Mouse (Mus musculus) heart, embryonic 15.5 days (tissue): Measurements from ENCODE around the gene 9930022D16Rik. TPM values are rescaled to one million over a fixed set of nuclear protein-coding genes. Genes with fewer than 3 reads are reported as not detected.
A peak's percentile ranks its signal among the peaks of the same experiment; 100 is the strongest.

Experiments
- ATAC-seq: fragments of 200-750 bp; cut with Nextera tagmentation; replicated peaks from 2 replicates; pipeline ENCODE4 v1.8.0; 2017; ENCODE audit warnings: low read depth, moderate TSS enrichment; ENCODE audit not compliant: insufficient number of reproducible peaks, insufficient read depth, low FRiP score
- H3K27ac ChIP-seq: fragments of 300-500 bp; sonication (generic); 2 replicates; pipeline ENCODE4 v1.5.1; 2015; ENCODE audit warnings: mild to moderate bottlenecking, inconsistent platforms
- H3K27me3 ChIP-seq: fragments of 300-500 bp; sonication (generic); 2 replicates; pipeline ENCODE4 v1.6.1; 2015; ENCODE audit warnings: inconsistent platforms
- H3K36me3 ChIP-seq: fragments of 300-500 bp; sonication (generic); 2 replicates; pipeline ENCODE4 v1.6.1; 2015; ENCODE audit warnings: mild to moderate bottlenecking, inconsistent platforms
- H3K4me1 ChIP-seq: fragments of 300-500 bp; sonication (generic); replicated peaks from 2 replicates; pipeline ENCODE4 v1.6.1; 2015; ENCODE audit warnings: inconsistent platforms
- H3K4me2 ChIP-seq: fragments of 300-500 bp; sonication (generic); 2 replicates; pipeline ENCODE4 v1.6.1; 2015; ENCODE audit warnings: inconsistent platforms, mild to moderate bottlenecking, moderate library complexity
- H3K4me3 ChIP-seq: fragments of 300-500 bp; sonication (generic); 2 replicates; pipeline ENCODE4 v1.5.1; 2015; ENCODE audit warnings: mild to moderate bottlenecking, inconsistent platforms
- H3K9ac ChIP-seq: fragments of 300-500 bp; sonication (generic); 2 replicates; pipeline ENCODE4 v1.6.1; 2015; ENCODE audit warnings: mild to moderate bottlenecking, inconsistent platforms
- H3K9me3 ChIP-seq: fragments of 300-500 bp; sonication (generic); replicated peaks from 2 replicates; pipeline ENCODE4 v1.6.1; 2016; ENCODE audit warnings: inconsistent platforms
- WGBS: fragments of 180-500 bp; shearing (Covaris S2); methylation state at CpG from one replicate; pipeline ENCODE4 v1.1.7; 2015; ENCODE audit warnings: mixed read lengths; 5-methylcytosine and 5-hydroxymethylcytosine counted together
- polyA plus RNA-seq: library from polyadenylated mRNA; unstranded; fragments of >200 nt; fragmentation: Nextera tagmentation; extraction: Ambion mirVana; gene quantifications from 2 replicates; pipeline ENCODE4 v1.2.1, GENCODE M21; 2015

The 9930022D16Rik gene
- polyA plus RNA-seq, 1 experiment from 2014 or later, result not detected

GRCm38 (mm10) chr11:109436889-109437288 lies 23.2 kb downstream of the 9930022D16Rik start:
- no peak for ATAC-seq
- Histone ChIP-seq H3K4me3 (no peak overlapping the region), H3K36me3 (peaks cover 33% of the 10 kb centered on the region), H3K4me1 (peaks cover 19% of the 10 kb centered on the region), H3K9me3 (no peaks in the 10 kb centered on the region), H3K27me3 (no peaks in the 10 kb centered on the region), H3K9ac (no peak overlapping the region), H3K4me2 (no peak overlapping the region), H3K27ac (no peak overlapping the region)
- WGBS, result 54% methylated on average over 8 of the region's 8 CpGs

- peak overlapping the region; percentile 69 for H3K4me3 ChIP-seq
- ATAC-seq, result 0 out of 2 replicates have a peak, but pooled peaks have one; percentile 10
- WGBS, result 12% methylated on average over 5 of the region's 5 CpGs
Measured at GRCm38 (mm10) chr11:109439209-109439608, 25.5 kb downstream of the 9930022D16Rik start.

GRCm38 (mm10) chr11:109439829-109440340 lies 26.2 kb downstream of the 9930022D16Rik start:
- H3K9ac ChIP-seq, result peak overlapping the region; percentile 73
- WGBS, result 1% methylated on average over 32 of the region's 32 CpGs
- peaks cover 19% of the 10 kb centered on the region for H3K4me1 ChIP-seq
- ATAC-seq, result peak; percentile 82
- H3K9me3 ChIP-seq, result no peaks in the 10 kb centered on the region
- peak overlapping the region; percentile 69 for H3K27ac ChIP-seq
- H3K4me2 ChIP-seq, result peak overlapping the region; percentile 95
- H3K4me3 ChIP-seq, result peak overlapping the region; percentile 69
- peaks cover 21% of the 10 kb centered on the region for H3K36me3 ChIP-seq
- H3K27me3 ChIP-seq, result no peaks in the 10 kb centered on the region

More at GRCm38 (mm10) chr11:109439209-109439608, 25.5 kb downstream of the 9930022D16Rik start:
- Histone ChIP-seq H3K27ac (peak overlapping the region; percentile 69), H3K9ac (peak overlapping the region; percentile 73; the same call in 1 of the 2 replicates), H3K4me1 (peaks cover 19% of the 10 kb centered on the region), H3K9me3 (no peaks in the 10 kb centered on the region), H3K27me3 (no peaks in the 10 kb centered on the region), H3K36me3 (peaks cover 27% of the 10 kb centered on the region), H3K4me2 (peak overlapping the region; percentile 95)

DNA sequence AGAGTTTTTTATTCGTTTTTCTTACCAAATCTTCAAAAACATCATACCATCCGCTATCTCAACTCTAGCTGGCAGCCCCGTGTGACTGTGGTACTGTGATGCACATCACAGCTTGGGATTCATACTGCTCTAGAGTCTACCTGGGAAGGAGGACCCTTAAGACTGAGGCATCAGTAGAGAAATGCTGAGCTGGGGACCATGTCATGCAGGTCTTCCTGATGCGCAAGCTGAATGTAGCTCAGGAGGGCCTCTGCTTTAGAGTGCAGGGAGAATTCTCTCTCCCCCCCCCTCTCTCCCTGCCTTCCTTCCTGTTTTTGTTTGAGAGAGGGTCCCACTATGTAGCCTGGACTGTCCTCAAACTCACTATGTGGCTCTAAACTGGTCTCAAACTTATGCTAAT lies 26.9 kb downstream of the 9930022D16Rik start:
- no peak overlapping the region for H3K27ac ChIP-seq
- H3K9me3 ChIP-seq, result no peaks in the 10 kb centered on the region
- H3K4me3 ChIP-seq, result peak overlapping the region; percentile 69
- H3K4me1 ChIP-seq, result peaks cover 19% of the 10 kb centered on the region
- ATAC-seq, result no peak
- peak overlapping the region; percentile 95 for H3K4me2 ChIP-seq
- H3K36me3 ChIP-seq, result peaks cover 13% of the 10 kb centered on the region; the same call in 1 of the 2 replicates
- H3K9ac ChIP-seq, result 0 out of 2 replicates have a peak overlapping the region, but pooled peaks have one; percentile 73
- 59% methylated on average over 4 of the region's 4 CpGs for WGBS
- H3K27me3 ChIP-seq, result no peaks in the 10 kb centered on the region

- Histone ChIP-seq H3K9me3 (no peaks in the 10 kb centered on the region), H3K27ac (no peak overlapping the region), H3K36me3 (0 out of 2 replicates have a peak, but pooled peaks cover 10% of the 10 kb centered on the region), H3K9ac (no peak overlapping the region), H3K4me1 (peaks cover 19% of the 10 kb centered on the region), H3K4me2 (no peak overlapping the region; the same call in 1 of the 2 replicates), H3K4me3 (no peak overlapping the region), H3K27me3 (no peaks in the 10 kb centered on the region)
- 61% methylated on average over 3 of the region's 3 CpGs for WGBS
- no peak for ATAC-seq
Measured at GRCm38 (mm10) chr11:109441119-109441518, 27.4 kb downstream of the 9930022D16Rik start.

GRCm38 (mm10) chr11:109442166-109442730 lies 28.5 kb downstream of the 9930022D16Rik start:
- H3K4me3 ChIP-seq, result no peak overlapping the region
- H3K9me3 ChIP-seq, result no peaks in the 10 kb centered on the region
- ATAC-seq, result no peak
- H3K36me3 ChIP-seq, result 0 out of 2 replicates have a peak, but pooled peaks cover 2% of the 10 kb centered on the region
- H3K27ac ChIP-seq, result no peak overlapping the region
- H3K9ac ChIP-seq, result no peak overlapping the region
- no peak overlapping the region for H3K4me2 ChIP-seq
- 48% methylated on average over 5 of the region's 5 CpGs for whole genome bisulfite sequencing
- H3K27me3 ChIP-seq, result no peaks in the 10 kb centered on the region
- H3K4me1 ChIP-seq, result peaks cover 19% of the 10 kb centered on the region

- Histone ChIP-seq H3K4me3 (no peak overlapping the region), H3K4me2 (no peak overlapping the region), H3K9ac (no peak overlapping the region), H3K27me3 (no peaks in the 10 kb centered on the region), H3K4me1 (peaks cover 19% of the 10 kb centered on the region), H3K9me3 (no peaks in the 10 kb centered on the region), H3K36me3 (no peaks in the 10 kb centered on the region), H3K27ac (no peak overlapping the region)
- WGBS, result 86% methylated on average over 8 of the region's 8 CpGs
- ATAC-seq, result no peak
Measured at GRCm38 (mm10) chr11:109443468-109444263, 29.9 kb downstream of the 9930022D16Rik start.

DNA sequence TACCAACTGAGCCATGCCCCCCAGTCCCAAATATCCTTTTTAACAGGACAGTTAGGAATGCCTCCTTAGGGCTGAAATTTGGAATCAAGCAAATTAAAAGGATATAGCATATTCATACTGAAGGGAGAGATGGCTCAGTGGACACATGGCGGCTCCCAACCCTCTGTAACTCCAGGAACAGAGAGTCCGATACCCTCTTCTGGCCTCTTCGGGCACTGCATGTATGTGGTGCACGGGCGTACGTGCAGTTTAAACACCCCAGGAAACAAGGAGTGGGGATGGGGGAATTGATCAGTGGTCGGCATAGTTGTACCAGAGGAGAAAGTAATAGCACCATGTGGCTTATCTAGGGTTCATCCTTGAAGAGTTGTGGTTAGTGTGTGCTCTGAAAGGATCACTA lies 30.9 kb downstream of the 9930022D16Rik start:
- Histone ChIP-seq H3K27ac (no peak overlapping the region), H3K36me3 (no peaks in the 10 kb centered on the region), H3K4me3 (no peak overlapping the region), H3K4me1 (peaks cover 12% of the 10 kb centered on the region), H3K9me3 (no peaks in the 10 kb centered on the region), H3K4me2 (no peak overlapping the region), H3K27me3 (no peaks in the 10 kb centered on the region), H3K9ac (no peak overlapping the region)
- WGBS, result 66% methylated on average over 7 of the region's 7 CpGs
- no peak for ATAC-seq

- WGBS, result 44% methylated on average over 13 of the region's 13 CpGs
Measured at GRCm38 (mm10) chr11:109445438-109446035, 31.8 kb downstream of the 9930022D16Rik start.

DNA sequence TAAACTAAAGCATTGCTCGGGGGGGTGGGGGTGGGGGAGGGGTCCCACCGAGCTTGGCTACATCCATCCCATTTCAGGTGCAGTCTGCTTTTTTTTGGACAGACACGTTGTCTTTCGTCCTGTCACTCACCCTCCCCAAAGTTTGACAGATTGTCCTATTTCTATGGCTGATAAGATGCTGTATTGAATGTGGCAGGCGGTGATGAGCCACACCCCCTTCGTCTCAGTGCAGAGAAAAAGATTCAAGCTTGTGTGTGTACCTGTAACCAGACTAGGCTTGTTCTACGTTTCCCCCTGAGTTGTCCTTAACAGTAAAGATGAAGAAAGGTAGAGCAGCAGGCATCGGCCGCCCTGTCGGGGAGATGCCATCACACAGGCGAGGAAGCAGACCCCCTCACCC lies 37.5 kb downstream of the 9930022D16Rik start:
- no peaks in the 10 kb centered on the region for H3K9me3 ChIP-seq
- peaks cover 10% of the 10 kb centered on the region; the same call in 1 of the 2 replicates for H3K36me3 ChIP-seq
- H3K4me3 ChIP-seq, result no peak overlapping the region
- no peak overlapping the region for H3K9ac ChIP-seq
- WGBS, result 81% methylated on average over 11 of the region's 11 CpGs
- no peak overlapping the region for H3K4me2 ChIP-seq
- no peaks in the 10 kb centered on the region for H3K27me3 ChIP-seq
- no peak overlapping the region for H3K27ac ChIP-seq
- H3K4me1 ChIP-seq, result no peaks in the 10 kb centered on the region
- ATAC-seq, result no peak

More at GRCm38 (mm10) chr11:109445438-109446035, 31.8 kb downstream of the 9930022D16Rik start:
- no peak overlapping the region for H3K4me3 ChIP-seq
- H3K36me3 ChIP-seq, result no peaks in the 10 kb centered on the region
- no peak overlapping the region for H3K4me2 ChIP-seq
- no peak overlapping the region for H3K9ac ChIP-seq
- H3K9me3 ChIP-seq, result no peaks in the 10 kb centered on the region
- no peaks in the 10 kb centered on the region for H3K27me3 ChIP-seq
- H3K4me1 ChIP-seq, result peaks cover 3% of the 10 kb centered on the region
- H3K27ac ChIP-seq, result no peak overlapping the region
- 0 out of 2 replicates have a peak, but pooled peaks have one; percentile 36 for ATAC-seq

DNA sequence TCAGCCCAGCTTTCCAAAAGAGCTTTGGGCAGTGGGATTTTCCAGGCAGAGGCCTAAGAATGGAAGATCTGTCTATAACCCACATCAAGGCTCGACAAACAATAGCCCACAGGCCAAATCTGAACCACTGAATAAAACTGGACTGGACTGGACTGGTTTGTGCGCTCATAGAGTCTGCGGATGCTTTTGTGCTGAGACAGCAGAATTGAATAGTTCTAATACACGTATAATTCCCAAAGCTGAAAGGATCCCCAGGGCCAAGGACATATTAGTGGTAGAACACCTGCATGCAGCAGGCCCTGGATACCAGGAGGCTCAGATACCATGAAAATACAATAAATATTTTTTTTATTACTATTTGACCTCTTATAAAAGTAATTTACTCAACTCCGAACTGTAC lies 42.5 kb downstream of the 9930022D16Rik start:
- peaks cover 10% of the 10 kb centered on the region for H3K36me3 ChIP-seq
- H3K27ac ChIP-seq, result no peak overlapping the region
- no peak overlapping the region for H3K4me2 ChIP-seq
- no peak overlapping the region for H3K9ac ChIP-seq
- no peak for ATAC-seq
- H3K9me3 ChIP-seq, result no peaks in the 10 kb centered on the region
- H3K4me3 ChIP-seq, result no peak overlapping the region
- H3K4me1 ChIP-seq, result peaks cover 7% of the 10 kb centered on the region
- WGBS, result 91% methylated on average over 5 of the region's 5 CpGs
- H3K27me3 ChIP-seq, result no peaks in the 10 kb centered on the region
